Mouse (Mus musculus) forebrain, embryonic 16.5 days (tissue): ENCODE results near the gene Tecpr2. TPM values are rescaled to one million over a fixed set of nuclear protein-coding genes. Genes with fewer than 3 reads are reported as not detected.

Source experiments
- ATAC-seq: fragments of 200-750 bp; cut with Nextera tagmentation; 2 replicates; pipeline ENCODE4 v1.8.0; 2017; ENCODE audit warnings: mild to moderate bottlenecking, moderate library complexity
- H3K27ac ChIP-seq: fragments of 300-500 bp; sonication (generic); 2 replicates; pipeline ENCODE4 v1.5.1; 2014; ENCODE audit warnings: low read length, control low read depth
- H3K27me3 ChIP-seq: fragments of 300-500 bp; sonication (generic); replicated peaks from 2 replicates; pipeline ENCODE4 v1.6.1; 2014; ENCODE audit warnings: low read length; ENCODE audit not compliant: control insufficient read depth, insufficient read depth
- H3K36me3 ChIP-seq: fragments of 300-500 bp; sonication (generic); 2 replicates; pipeline ENCODE4 v1.6.1; 2014; ENCODE audit not compliant: control insufficient read depth, insufficient read depth
- H3K4me1 ChIP-seq: fragments of 300-500 bp; sonication (generic); replicated peaks from 2 replicates; pipeline ENCODE4 v1.6.1; 2014; ENCODE audit warnings: low read length; ENCODE audit not compliant: control insufficient read depth, insufficient read depth
- H3K4me2 ChIP-seq: fragments of 300-500 bp; sonication (generic); 2 replicates; pipeline ENCODE4 v1.6.1; 2014; ENCODE audit warnings: mild to moderate bottlenecking, low read length, control low read depth
- H3K4me3 ChIP-seq: fragments of 300-500 bp; sonication (generic); replicated peaks from 2 replicates; pipeline ENCODE4 v1.5.1; 2014; ENCODE audit warnings: mild to moderate bottlenecking, low read length, control low read depth
- H3K9ac ChIP-seq: fragments of 300-500 bp; sonication (generic); replicated peaks from 2 replicates; pipeline ENCODE4 v1.6.1; 2014; ENCODE audit warnings: low read depth, low read length, control low read depth
- H3K9me3 ChIP-seq: fragments of 300-500 bp; sonication (generic); 2 replicates; pipeline ENCODE4 v1.6.1; 2016; ENCODE audit warnings: low read length; ENCODE audit not compliant: control insufficient read depth
- WGBS: fragments of 180-500 bp; shearing (Covaris S2); extraction: QIAGEN DNeasy Blood & Tissue Kit; methylation state at CpG from one replicate; pipeline ENCODE4 v1.1.7; 2014; 5-methylcytosine and 5-hydroxymethylcytosine counted together
- polyA plus RNA-seq: library from polyadenylated mRNA; unstranded; fragments of >200 nt; fragmentation: Nextera tagmentation; extraction: Ambion mirVana; gene quantifications from 2 replicates; pipeline ENCODE4 v1.2.1, GENCODE M21; 2015

The Tecpr2 gene
- polyA plus RNA-seq, 1 experiment from 2014 or later, result 9.3 TPM

- 82% methylated on average over 5 of the region's 5 CpGs for WGBS
- Histone ChIP-seq H3K4me2 (no peak overlapping the region), H3K4me1 (0 out of 2 replicates have a peak, but pooled peaks cover 2% of the 10 kb centered on the region), H3K4me3 (no peak overlapping the region), H3K36me3 (peaks cover 6% of the 10 kb centered on the region), H3K27ac (no peak overlapping the region), H3K9ac (no peak overlapping the region), H3K9me3 (no peaks in the 10 kb centered on the region), H3K27me3 (no peaks in the 10 kb centered on the region)
- ATAC-seq, result no peak
Observed at GRCm38 (mm10) chr12:110937496-110937895, 48.4 kb downstream of the Tecpr2 start.

- WGBS, result 97% methylated on average over 5 of the region's 5 CpGs
- Histone ChIP-seq H3K9ac (no peak overlapping the region), H3K36me3 (peaks cover 6% of the 10 kb centered on the region), H3K9me3 (no peaks in the 10 kb centered on the region), H3K4me2 (no peak overlapping the region), H3K27me3 (no peaks in the 10 kb centered on the region), H3K4me3 (no peak overlapping the region), H3K4me1 (0 out of 2 replicates have a peak, but pooled peaks cover 2% of the 10 kb centered on the region), H3K27ac (no peak overlapping the region)
- ATAC-seq, result no peak
Observed at GRCm38 (mm10) chr12:110939385-110939784, 50.3 kb downstream of the Tecpr2 start.

DNA sequence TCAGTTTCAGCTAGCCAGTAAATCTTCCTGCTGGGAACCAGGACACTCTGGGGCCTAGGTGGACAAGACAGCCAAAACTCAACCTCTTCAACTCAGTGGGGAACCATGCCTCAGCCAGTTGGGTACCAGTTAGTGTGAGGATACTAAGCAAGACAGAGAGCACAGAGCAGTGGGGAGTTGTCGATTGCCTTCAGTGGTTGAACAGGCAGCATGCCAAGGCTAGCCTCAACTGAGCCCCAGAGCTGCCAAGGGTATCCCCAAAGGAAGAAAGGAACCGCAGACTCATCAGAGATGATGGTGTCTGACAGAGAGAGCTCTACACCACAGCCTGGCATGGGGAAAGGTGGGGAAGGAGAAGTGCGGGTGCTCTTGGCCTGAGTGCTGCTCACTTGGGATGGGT, 51.8 kb downstream of the Tecpr2 start:
- WGBS, result 92% methylated on average over 3 of the region's 3 CpGs
- Histone ChIP-seq H3K27me3 (no peaks in the 10 kb centered on the region), H3K27ac (no peak overlapping the region), H3K4me2 (no peak overlapping the region), H3K4me1 (0 out of 2 replicates have a peak, but pooled peaks cover 2% of the 10 kb centered on the region), H3K4me3 (no peak overlapping the region), H3K36me3 (peaks cover 6% of the 10 kb centered on the region), H3K9me3 (no peaks in the 10 kb centered on the region), H3K9ac (no peak overlapping the region)
- no peak for ATAC-seq

- no peak for ATAC-seq
- no peak overlapping the region for H3K4me3 ChIP-seq
- H3K27me3 ChIP-seq, result no peaks in the 10 kb centered on the region
- H3K27ac ChIP-seq, result no peak overlapping the region
- no peak overlapping the region for H3K9ac ChIP-seq
- WGBS, result 84% methylated on average over 7 of the region's 7 CpGs
- no peak overlapping the region for H3K4me2 ChIP-seq
- H3K36me3 ChIP-seq, result peaks cover 2% of the 10 kb centered on the region
- no peaks in the 10 kb centered on the region for H3K4me1 ChIP-seq
- H3K9me3 ChIP-seq, result no peaks in the 10 kb centered on the region
Observed at GRCm38 (mm10) chr12:110946216-110946615, 57.2 kb downstream of the Tecpr2 start.

GRCm38 (mm10) chr12:110948082-110948909, 59.2 kb downstream of the Tecpr2 start:
- Histone ChIP-seq H3K9ac (no peak overlapping the region), H3K4me2 (no peak overlapping the region), H3K4me1 (no peaks in the 10 kb centered on the region), H3K9me3 (no peaks in the 10 kb centered on the region), H3K27me3 (no peaks in the 10 kb centered on the region), H3K36me3 (peaks cover 2% of the 10 kb centered on the region), H3K4me3 (no peak overlapping the region), H3K27ac (no peak overlapping the region)
- 94% methylated on average over 6 of the region's 6 CpGs for WGBS
- ATAC-seq, result no peak

DNA sequence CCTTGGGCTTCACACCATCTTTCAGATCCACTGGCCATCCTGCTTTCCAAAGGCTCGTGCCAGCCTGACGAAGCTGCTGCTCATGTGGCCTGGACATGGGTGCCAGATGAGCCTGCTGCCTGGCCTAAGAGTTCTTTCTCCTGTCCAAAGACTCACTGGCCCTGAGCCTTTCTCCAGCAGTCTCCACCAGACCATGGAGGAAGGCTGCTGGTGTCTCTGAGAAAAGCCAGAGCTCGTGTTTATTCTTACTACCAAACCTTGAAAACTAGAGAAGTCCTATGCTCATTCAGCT, 59.8 kb downstream of the Tecpr2 start:
- peaks cover 2% of the 10 kb centered on the region for H3K36me3 ChIP-seq
- no peaks in the 10 kb centered on the region for H3K4me1 ChIP-seq
- WGBS, result 91% methylated on average over 3 of the region's 3 CpGs
- no peak overlapping the region for H3K4me2 ChIP-seq
- no peak for ATAC-seq
- no peak overlapping the region for H3K9ac ChIP-seq
- no peak overlapping the region for H3K27ac ChIP-seq
- no peaks in the 10 kb centered on the region for H3K9me3 ChIP-seq
- H3K4me3 ChIP-seq, result no peak overlapping the region
- H3K27me3 ChIP-seq, result no peaks in the 10 kb centered on the region

DNA sequence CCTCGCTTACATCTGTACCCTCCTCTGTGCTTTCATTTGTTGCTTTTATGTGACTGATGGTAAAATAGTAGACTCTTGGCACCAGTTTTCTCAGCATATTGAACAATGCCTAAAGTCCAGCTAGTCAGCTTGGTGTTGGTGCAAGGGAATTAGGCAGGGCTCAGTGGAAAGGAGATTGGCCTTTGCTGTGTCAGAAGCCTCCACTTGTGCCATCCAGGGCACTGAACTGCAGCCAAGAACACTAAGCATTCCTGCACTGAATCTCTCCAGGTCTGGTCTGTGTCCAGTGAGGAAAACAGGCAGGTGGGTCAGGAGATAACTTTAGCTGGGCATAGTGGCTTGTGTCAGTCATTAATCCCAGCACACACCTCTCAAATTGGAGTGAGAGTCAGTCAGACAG, 60.3 kb downstream of the Tecpr2 start:
- Histone ChIP-seq H3K27ac (no peak overlapping the region), H3K27me3 (no peaks in the 10 kb centered on the region), H3K4me1 (no peaks in the 10 kb centered on the region), H3K36me3 (peaks cover 2% of the 10 kb centered on the region), H3K9me3 (no peaks in the 10 kb centered on the region), H3K4me2 (no peak overlapping the region), H3K9ac (no peak overlapping the region), H3K4me3 (no peak overlapping the region)
- no peak for ATAC-seq
- WGBS, result 95% methylated on average over 1 of the region's 1 CpGs

DNA sequence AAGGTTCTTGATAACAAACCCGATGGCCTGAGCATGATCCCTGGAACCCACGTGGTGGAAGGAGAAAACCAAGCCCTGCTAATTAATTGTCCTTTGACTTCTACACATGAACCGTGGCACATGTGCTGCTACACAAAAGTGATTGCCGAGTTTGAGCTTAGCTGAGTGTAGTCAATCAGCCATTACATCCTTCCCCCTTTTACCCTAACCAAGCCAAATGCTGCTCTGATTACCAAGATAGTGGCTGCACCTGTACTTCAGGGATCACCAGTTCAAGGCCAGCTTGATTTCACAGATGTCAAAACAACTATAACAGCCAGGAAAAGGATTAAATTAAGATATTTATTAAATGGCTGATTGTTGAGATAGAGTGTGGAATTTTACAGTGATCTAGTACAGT, 61.1 kb downstream of the Tecpr2 start:
- Histone ChIP-seq H3K27me3 (no peaks in the 10 kb centered on the region), H3K27ac (no peak overlapping the region), H3K36me3 (peaks cover 4% of the 10 kb centered on the region; the same call in 1 of the 2 replicates), H3K4me1 (no peaks in the 10 kb centered on the region), H3K9ac (no peak overlapping the region), H3K4me3 (no peak overlapping the region), H3K9me3 (no peaks in the 10 kb centered on the region), H3K4me2 (no peak overlapping the region)
- 72% methylated on average over 4 of the region's 4 CpGs for WGBS
- ATAC-seq, result no peak

DNA sequence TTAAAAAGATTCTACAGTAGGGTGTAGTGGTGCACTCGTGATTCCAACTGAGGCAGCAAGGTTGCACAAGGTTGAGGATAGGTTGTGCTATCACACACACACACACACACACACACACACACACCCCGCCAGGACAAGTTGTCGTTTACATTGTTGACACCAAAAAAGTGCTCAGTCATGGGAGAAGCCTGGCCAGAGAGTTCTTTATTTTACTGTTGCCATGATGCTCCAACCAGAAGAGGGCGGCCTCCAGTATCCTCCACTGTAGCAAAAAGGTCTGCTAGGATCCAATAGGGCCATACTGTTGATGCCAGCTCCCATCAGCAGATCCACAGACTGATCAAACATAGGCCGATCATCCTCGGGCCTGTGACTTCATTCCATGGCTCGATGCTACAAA, 62.2 kb downstream of the Tecpr2 start:
- Histone ChIP-seq H3K27me3 (no peaks in the 10 kb centered on the region), H3K4me1 (no peaks in the 10 kb centered on the region), H3K9ac (no peak overlapping the region), H3K9me3 (no peaks in the 10 kb centered on the region), H3K4me2 (no peak overlapping the region), H3K27ac (no peak overlapping the region), H3K36me3 (peaks cover 4% of the 10 kb centered on the region; the same call in 1 of the 2 replicates), H3K4me3 (no peak overlapping the region)
- 89% methylated on average over 7 of the region's 7 CpGs for WGBS
- no peak for ATAC-seq
